10 mouse cellular contexts compared by ENCODE assay signal in genomic region chr6:72270952-72271519, GRCm38 (mm10). TPM values are rescaled to one million over a fixed set of nuclear protein-coding genes. Genes with fewer than 3 reads are reported as not detected.
A peak's percentile ranks its signal among the peaks of the same experiment; 100 is the strongest.
DNase-seq lines count a peak whose midpoint lies in the region; ATAC-seq and TF ChIP-seq lines count a peak whose summit lies in the region.
"Had no signal": no experiment of that assay in that cellular context is flagged by ENCODE, and none has a peak within 500 bp of the region (broad histone marks: within the 10 kb centered on the region; RNA-seq: fewer than 3 reads in every experiment).

No protein-coding gene starts in this region.

- no peak overlapping the region for H3K27ac ChIP-seq in midbrain, postnatal 0 days (ENCODE audit: low read depth, low read length)
- H3K27ac ChIP-seq in midbrain, embryonic 15.5 days, result no peak overlapping the region
- H3K27ac ChIP-seq in forebrain, postnatal 0 days (ENCODE audit: low read depth, low read length), result no peak overlapping the region
- H3K27ac ChIP-seq in liver, embryonic 13.5 days, result peak overlapping the region; percentile 89; the same call in 1 of the 2 replicates
- H3K27ac ChIP-seq: limb, embryonic 13.5 days had no signal

- TF ChIP-seq CTCF in midbrain, postnatal 0 days (IDR thresholded peaks at IDR 0.05), result no peak
- no peak for TF ChIP-seq CTCF in forebrain, postnatal 0 days (IDR thresholded peaks at IDR 0.05; ENCODE audit: low read depth)

- no peak overlapping the region for H3K4me3 ChIP-seq in midbrain, postnatal 0 days (ENCODE audit: low read depth, low read length)
- no peak overlapping the region for H3K4me3 ChIP-seq in midbrain, embryonic 15.5 days
- no peak overlapping the region for H3K4me3 ChIP-seq in forebrain, postnatal 0 days (ENCODE audit: low read depth, low read length)
- no peak overlapping the region for H3K4me3 ChIP-seq in liver, embryonic 13.5 days (replicated peaks)
- H3K4me3 ChIP-seq: limb, embryonic 13.5 days had no signal

- H3K27me3 ChIP-seq in midbrain, postnatal 0 days (ENCODE audit: insufficient read depth, low read length), result no peaks in the 10 kb centered on the region
- H3K27me3 ChIP-seq in midbrain, embryonic 15.5 days (replicated peaks), result no peaks in the 10 kb centered on the region
- no peaks in the 10 kb centered on the region for H3K27me3 ChIP-seq in forebrain, postnatal 0 days (ENCODE audit: insufficient read depth, low read length)
- peaks cover 19% of the 10 kb centered on the region for H3K27me3 ChIP-seq in liver, embryonic 13.5 days
- H3K27me3 ChIP-seq: limb, embryonic 13.5 days had no signal

- no peak overlapping the region for H3K4me2 ChIP-seq in midbrain, postnatal 0 days (ENCODE audit: low read depth, low read length, poor library complexity, severe bottlenecking)
- H3K4me2 ChIP-seq in midbrain, embryonic 15.5 days, result no peak overlapping the region
- H3K4me2 ChIP-seq in forebrain, postnatal 0 days (ENCODE audit: low read depth), result no peak overlapping the region
- no peak overlapping the region for H3K4me2 ChIP-seq in liver, embryonic 13.5 days
- H3K4me2 ChIP-seq: heart, embryonic 11.5 days; limb, embryonic 13.5 days had no signal

- H3K9me3 ChIP-seq in midbrain, postnatal 0 days (ENCODE audit: low read length), result no peaks in the 10 kb centered on the region
- no peaks in the 10 kb centered on the region for H3K9me3 ChIP-seq in midbrain, embryonic 15.5 days
- no peaks in the 10 kb centered on the region for H3K9me3 ChIP-seq in forebrain, postnatal 0 days (ENCODE audit: low read length)
- no peaks in the 10 kb centered on the region for H3K9me3 ChIP-seq in liver, embryonic 13.5 days (replicated peaks)
- H3K9me3 ChIP-seq: limb, embryonic 13.5 days had no signal

- no peak for ATAC-seq in midbrain, postnatal 0 days (ENCODE audit: low FRiP score)
- ATAC-seq in midbrain, embryonic 15.5 days (replicated peaks), result no peak
- peak; percentile 88 for ATAC-seq in forebrain, postnatal 0 days
- no peak for ATAC-seq in liver, embryonic 13.5 days (ENCODE audit: low read depth)
- ATAC-seq in megakaryocyte progenitor cell, adult 5-6 weeks (replicated peaks; ENCODE audit: poor library complexity), result no peak

- 85% methylated on average over 11 of the region's 11 CpGs for WGBS in midbrain, postnatal 0 days
- 90% methylated on average over 11 of the region's 11 CpGs for WGBS in midbrain, embryonic 15.5 days
- 56% methylated on average over 11 of the region's 11 CpGs for WGBS in forebrain, postnatal 0 days
- 57% methylated on average over 11 of the region's 11 CpGs for WGBS in liver, embryonic 13.5 days (ENCODE audit: insufficient replicate concordance)

- no peaks in the 10 kb centered on the region for H3K36me3 ChIP-seq in midbrain, postnatal 0 days (ENCODE audit: insufficient read depth, low read length)
- H3K36me3 ChIP-seq in midbrain, embryonic 15.5 days (replicated peaks), result no peaks in the 10 kb centered on the region
- no peaks in the 10 kb centered on the region for H3K36me3 ChIP-seq in forebrain, postnatal 0 days (ENCODE audit: insufficient read depth)
- H3K36me3 ChIP-seq in liver, embryonic 13.5 days, result no peaks in the 10 kb centered on the region
- H3K36me3 ChIP-seq: limb, embryonic 13.5 days had no signal

- no peaks in the 10 kb centered on the region for H3K4me1 ChIP-seq in midbrain, postnatal 0 days (ENCODE audit: insufficient read depth, low read length)
- H3K4me1 ChIP-seq in midbrain, embryonic 15.5 days, result no peaks in the 10 kb centered on the region
- peaks cover 3% of the 10 kb centered on the region; the same call in 1 of the 2 replicates for H3K4me1 ChIP-seq in forebrain, postnatal 0 days (ENCODE audit: insufficient read depth)
- H3K4me1 ChIP-seq in liver, embryonic 13.5 days (replicated peaks), result peaks cover 55% of the 10 kb centered on the region
- H3K4me1 ChIP-seq: limb, embryonic 13.5 days had no signal

- peak; percentile 8 for DNase-seq in midbrain, postnatal 0 days (ENCODE audit: low spot score)
- DNase-seq in forebrain, postnatal 0 days, result peak; percentile 52
- DNase-seq in liver, embryonic 13.5 days, result no peak
- no peak for DNase-seq in ovary, postnatal 36 days (ENCODE audit: low spot score)
- DNase-seq in thymus, postnatal 10 days (ENCODE audit: low spot score in 2 of 2), result no peak
- DNase-seq: spleen, adult 18-20 months had no signal

- H3K9ac ChIP-seq in midbrain, postnatal 0 days (replicated peaks; ENCODE audit: low read length, poor library complexity, severe bottlenecking), result no peak overlapping the region
- H3K9ac ChIP-seq in midbrain, embryonic 15.5 days, result no peak overlapping the region
- H3K9ac ChIP-seq in forebrain, postnatal 0 days, result no peak overlapping the region
- no peak overlapping the region for H3K9ac ChIP-seq in liver, embryonic 13.5 days
- H3K9ac ChIP-seq: limb, embryonic 13.5 days had no signal

RNA-seq across cellular contexts. Expression of gene Sftpb, which starts 33.4 kb away (rescaled TPM):
- total RNA-seq in midbrain, postnatal 0 days (2014; rRNA removed), result 1.9 and 3.0 TPM in 2 replicates
- polyA plus RNA-seq in midbrain, postnatal 0 days (2015; fragmentation: Nextera tagmentation; extraction: Ambion mirVana), result 0.19 and 0.20 TPM in 2 replicates
- 0.23 and 0.51 TPM in 2 replicates for polyA plus RNA-seq in midbrain, embryonic 15.5 days (2015; fragmentation: Nextera tagmentation; extraction: Ambion mirVana)
- total RNA-seq in forebrain, postnatal 0 days (2014; rRNA removed), result not detected in 2 replicates
- 0.16 and 0.21 TPM in 2 replicates for polyA plus RNA-seq in forebrain, postnatal 0 days (2015; fragmentation: Nextera tagmentation; extraction: Ambion mirVana)
- not detected in 2 replicates for polyA plus RNA-seq in liver, embryonic 13.5 days (2015; fragmentation: Nextera tagmentation; extraction: Ambion mirVana)
- not detected in 2 replicates for total RNA-seq in megakaryocyte progenitor cell, adult 5-6 weeks (2015)
- not detected in 2 replicates for total RNA-seq in megakaryocyte progenitor cell, adult 5-6 weeks (2017)
- polyA plus RNA-seq: limb, embryonic 13.5 days had no signal

RNA-seq across cellular contexts. Expression of gene Atoh8, which starts 35.7 kb away (rescaled TPM):
- 1.8 and 3.7 TPM in 2 replicates for total RNA-seq in midbrain, postnatal 0 days (2014; rRNA removed)
- polyA plus RNA-seq in midbrain, postnatal 0 days (2015; fragmentation: Nextera tagmentation; extraction: Ambion mirVana), result 1.9 and 2.3 TPM in 2 replicates
- polyA plus RNA-seq in midbrain, embryonic 15.5 days (2015; fragmentation: Nextera tagmentation; extraction: Ambion mirVana), result 1.9 and 2.2 TPM in 2 replicates
- 2.6 and 6.9 TPM in 2 replicates for total RNA-seq in forebrain, postnatal 0 days (2014; rRNA removed)
- polyA plus RNA-seq in forebrain, postnatal 0 days (2015; fragmentation: Nextera tagmentation; extraction: Ambion mirVana), result 3.9 TPM in 2 replicates
- polyA plus RNA-seq in liver, embryonic 13.5 days (2015; fragmentation: Nextera tagmentation; extraction: Ambion mirVana), result 0.86 and 1.1 TPM in 2 replicates
- not detected in 2 replicates for total RNA-seq in megakaryocyte progenitor cell, adult 5-6 weeks (2015)
- not detected in 2 replicates for total RNA-seq in megakaryocyte progenitor cell, adult 5-6 weeks (2017)

Comparison
In these comparisons a context has a peak if more than half of its experiments do, and no peak if none do; other contexts are left out.
1. DNase-seq: peak in midbrain, postnatal 0 days (single experiment) and forebrain, postnatal 0 days (single experiment); none in liver, embryonic 13.5 days (single experiment), ovary, postnatal 36 days (single experiment) and thymus, postnatal 10 days (0 of 2).